Mouse (Mus musculus) embryo, embryonic 10.5 days (tissue): ENCODE data around the gene 3110001I22Rik.

Experiments used
- DNase-seq: peaks from one replicate; pipeline ENCODE4 v3.0.0-alpha.2; 2015; ENCODE audit warnings: low spot score

Gene 3110001I22Rik

DNA sequence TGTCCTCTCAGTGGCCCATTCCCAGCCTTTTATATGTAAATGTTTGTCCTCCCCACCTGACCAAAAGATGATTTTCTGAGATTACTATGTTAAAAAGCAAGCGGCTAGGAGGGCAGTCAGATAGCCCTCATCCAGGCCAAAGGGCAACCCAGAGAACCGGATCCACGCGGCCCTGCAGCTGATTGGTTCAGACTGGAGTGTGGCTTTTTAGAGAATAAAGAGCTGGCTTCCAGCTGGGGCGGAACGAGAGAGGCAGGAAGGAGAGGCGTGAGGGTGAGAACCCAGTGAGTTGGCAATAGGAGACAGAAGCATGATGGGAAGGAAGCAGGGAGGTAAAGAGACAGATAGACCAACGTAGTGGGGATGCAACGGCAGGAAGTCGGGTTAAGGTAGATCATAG is 51.2 kb downstream of the 3110001I22Rik start:
- no peak for DNase-seq

DNA sequence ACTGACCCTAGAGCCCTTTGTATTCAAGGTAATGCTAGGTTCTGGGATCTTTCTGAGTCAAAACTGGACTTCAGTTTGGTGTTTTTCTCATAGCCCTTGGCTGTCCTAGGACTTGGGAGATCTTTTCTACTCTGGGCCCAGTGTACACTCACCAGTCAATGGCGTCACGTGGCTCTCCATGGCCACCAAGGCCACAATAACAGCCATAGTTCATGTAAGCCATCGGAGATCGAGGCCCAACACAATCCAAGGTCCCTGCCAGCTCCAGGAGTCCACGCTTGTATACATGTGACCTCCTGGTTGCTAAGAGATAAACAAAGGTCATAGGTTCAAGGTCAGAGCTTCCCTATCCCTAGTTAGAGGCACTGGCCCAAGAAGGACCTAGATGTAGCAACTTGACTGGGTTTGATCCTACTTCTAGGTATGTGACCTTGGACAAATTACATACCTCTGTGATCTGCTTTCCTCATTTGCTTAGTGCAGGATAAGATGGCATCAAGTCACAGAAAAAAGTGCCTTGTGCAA is 56.1 kb downstream of the 3110001I22Rik start:
- no peak for DNase-seq
